Mouse (Mus musculus): ENCODE results near the gene Olfr73. TPM values are rescaled to one million over a fixed set of nuclear protein-coding genes. Genes with fewer than 3 reads are reported as not detected.
"Not testable (repeated sequence)": the region's sequence is repeated elsewhere in the genome, so short reads cannot be mapped to it uniquely, and the experiment has no call there.

The Olfr73 gene
- not detected in 2 replicates for total RNA-seq (2017)

- ATAC-seq (replicated peaks; ENCODE audit: low read depth, poor library complexity, severe bottlenecking), result no peak
Observed at GRCm38 (mm10) chr2:88037599-88037998, at the start of gene Olfr73. Gene Olfr73, minus strand, starts transcription at chr2:88037699.

DNA sequence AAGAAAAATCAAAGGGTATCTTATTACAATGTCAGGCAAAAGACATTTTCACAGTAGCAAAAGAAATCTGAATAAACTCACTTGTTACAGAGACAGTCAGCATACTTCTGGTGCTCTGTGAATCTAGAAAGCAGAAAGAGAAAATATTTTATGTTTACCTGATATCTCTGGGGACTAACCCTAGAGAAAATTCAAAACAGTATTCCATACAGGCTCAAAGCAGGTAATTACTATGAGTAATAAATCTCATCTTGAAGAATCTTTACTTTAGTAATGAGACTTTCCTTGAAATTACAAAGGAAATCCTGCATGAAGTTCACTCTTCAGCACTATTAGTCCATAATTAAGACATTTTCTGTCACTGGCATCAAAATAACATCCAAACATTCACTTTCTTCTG lies 34.2 kb upstream of the Olfr73 start, which contains the start of gene Olfr1163:
TSS of gene Olfr1163 (minus strand) at position 101 of the 400 bp plus-strand sequence.
- ATAC-seq (replicated peaks; ENCODE audit: low read depth, poor library complexity, severe bottlenecking), result no peak

DNA sequence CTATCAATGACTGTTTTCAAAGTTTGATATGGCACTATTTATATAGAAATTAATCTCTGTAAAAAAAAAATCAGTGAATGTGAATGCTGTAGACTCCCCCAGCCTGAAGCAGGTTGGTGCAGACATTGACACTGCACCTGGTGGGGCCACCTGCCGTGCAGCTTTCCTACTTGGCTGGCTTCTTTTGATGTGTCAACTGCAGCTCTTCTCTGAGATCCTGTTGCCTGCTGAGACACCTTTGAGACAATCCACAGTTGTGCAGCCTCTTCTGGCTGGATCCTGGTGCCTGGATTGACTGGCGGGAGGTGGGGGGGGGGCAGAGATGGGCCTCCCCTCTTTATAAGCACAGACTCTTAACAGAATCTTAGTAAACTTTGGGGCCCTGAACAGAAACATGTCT lies 26.1 kb upstream of the Olfr73 start:
- ATAC-seq (replicated peaks; ENCODE audit: low read depth, poor library complexity, severe bottlenecking), result no peak

- ATAC-seq (replicated peaks; ENCODE audit: low read depth, poor library complexity, severe bottlenecking), result no peak
Observed at GRCm38 (mm10) chr2:88051029-88051428, 13.5 kb upstream of the Olfr73 start, which contains the start of gene Olfr1162. Gene Olfr1162, minus strand, starts transcription at chr2:88051129.

DNA sequence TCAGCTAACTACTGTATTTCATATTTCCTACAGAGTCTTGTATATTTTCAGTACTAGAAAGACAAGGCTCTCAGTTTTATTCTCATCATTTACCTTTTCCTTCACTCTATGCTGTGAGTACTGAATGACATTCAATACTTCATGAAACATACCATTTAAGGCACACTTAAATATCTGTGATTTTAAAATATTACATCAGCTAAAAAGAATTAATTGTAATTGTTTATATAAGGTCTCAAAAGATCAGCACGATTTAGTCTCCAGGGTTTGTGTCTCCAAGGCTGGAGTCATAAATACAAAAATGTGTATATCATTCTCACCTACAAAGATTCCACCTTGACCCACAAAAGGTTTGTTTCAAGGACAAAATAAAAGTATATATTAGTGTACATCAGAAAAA lies 15.0 kb downstream of the Olfr73 start, which contains the start of gene Olfr1161:
TSS of gene Olfr1161 (plus strand) at position 301 of the 400 bp plus-strand sequence.
- not testable (repeated sequence) for ATAC-seq (replicated peaks; ENCODE audit: low read depth, poor library complexity, severe bottlenecking)

DNA sequence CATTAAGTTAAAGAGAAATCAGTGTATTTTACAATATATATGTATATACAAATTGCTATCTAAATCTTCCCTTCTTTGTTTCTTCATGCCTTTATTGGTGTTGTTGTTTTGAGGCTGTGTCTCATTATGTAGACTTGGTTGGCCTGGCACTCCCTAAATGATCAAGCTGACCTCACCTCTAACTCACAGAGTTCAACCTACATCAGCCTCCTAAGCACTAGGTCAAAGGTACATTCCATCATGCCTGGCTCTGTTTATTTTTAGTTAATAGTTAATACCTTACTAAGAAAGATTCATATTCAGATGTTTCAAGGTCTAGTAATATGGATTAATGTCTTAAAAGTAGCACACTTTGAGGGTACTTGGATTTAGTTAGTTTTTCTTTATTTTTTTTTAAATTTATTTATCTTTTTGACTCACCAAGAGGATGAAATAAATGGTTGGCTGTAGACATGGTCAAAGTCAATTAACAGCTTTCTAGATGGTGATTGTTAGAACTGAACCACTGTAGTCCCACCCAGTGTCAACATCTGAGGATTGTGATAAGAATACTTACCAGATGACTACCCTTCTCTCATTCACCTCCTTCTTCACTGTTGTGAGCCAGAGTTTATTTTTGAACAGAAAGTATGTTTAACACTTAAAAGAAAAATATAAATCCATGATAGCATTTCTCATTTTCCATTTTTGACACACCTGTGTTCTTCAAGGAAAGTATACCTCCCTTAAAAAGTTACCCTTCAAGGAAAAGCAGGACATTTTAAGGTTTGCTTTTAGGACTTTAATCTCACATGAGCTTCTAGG lies 29.8 kb downstream of the Olfr73 start, which contains the start of gene Olfr1160:
TSS of gene Olfr1160 (minus strand) at position 754 of the 804 bp plus-strand sequence.
- ATAC-seq (replicated peaks; ENCODE audit: low read depth, poor library complexity, severe bottlenecking), result no peak

GRCm38 (mm10) chr2:87989813-87990212 lies 47.7 kb downstream of the Olfr73 start, which contains the start of gene Olfr1158:
Gene Olfr1158, plus strand, starts transcription at chr2:87990113.
- no peak for ATAC-seq (replicated peaks; ENCODE audit: low read depth, poor library complexity, severe bottlenecking)

Other genes starting within 250 kb of the Olfr73 start
- not detected in 2 replicates for gene Olfr1143, start 237.1 kb downstream of the Olfr73 start, total RNA-seq (2017)
- not detected in 2 replicates for gene Olfr1145, start 227.9 kb downstream of the Olfr73 start, total RNA-seq (2017)
- gene Olfr1148, start 207.2 kb downstream of the Olfr73 start, total RNA-seq (2017), result not detected in 2 replicates
- not detected in 2 replicates for gene Olfr1150-ps1, start 193.7 kb downstream of the Olfr73 start, total RNA-seq (2017)
- not detected in 2 replicates for gene Olfr1151, start 181.8 kb downstream of the Olfr73 start, total RNA-seq (2017)
- gene Olfr1152, start 171.2 kb downstream of the Olfr73 start, total RNA-seq (2017), result not detected in 2 replicates
- not detected in 2 replicates for gene Olfr1153, start 142.7 kb downstream of the Olfr73 start, total RNA-seq (2017)
- gene Olfr1154, start 132.5 kb downstream of the Olfr73 start, total RNA-seq (2017), result not detected in 2 replicates
- not detected in 2 replicates for gene Olfr1155, start 92.6 kb downstream of the Olfr73 start, total RNA-seq (2017)
- gene Olfr1156, start 84.6 kb downstream of the Olfr73 start, total RNA-seq (2017), result not detected in 2 replicates
- gene Olfr1157, start 69.4 kb downstream of the Olfr73 start, total RNA-seq (2017), result not detected in 2 replicates
- not detected in 2 replicates for gene Olfr74, start 63.0 kb downstream of the Olfr73 start, total RNA-seq (2017)
- gene Olfr1158, start 47.6 kb downstream of the Olfr73 start, total RNA-seq (2017), result not detected in 2 replicates
- not detected in 2 replicates for gene Olfr1160, start 29.4 kb downstream of the Olfr73 start, total RNA-seq (2017)
- not detected in 2 replicates for gene Olfr1161, start 14.9 kb downstream of the Olfr73 start, total RNA-seq (2017)
- gene Olfr1162, start 13.4 kb upstream of the Olfr73 start, total RNA-seq (2017), result not detected in 2 replicates
- not detected in 2 replicates for gene Olfr1163, start 34.1 kb upstream of the Olfr73 start, total RNA-seq (2017)
- gene Olfr1164, start 56.3 kb upstream of the Olfr73 start, total RNA-seq (2017), result not detected in 2 replicates
- not detected in 2 replicates for gene Olfr1166, start 90.6 kb upstream of the Olfr73 start, total RNA-seq (2017)
- gene Olfr1167, start 117.5 kb upstream of the Olfr73 start, total RNA-seq (2017), result not detected in 2 replicates
- not detected in 2 replicates for gene Olfr1168, start 144.2 kb upstream of the Olfr73 start, total RNA-seq (2017)
- not detected in 2 replicates for gene Olfr1170, start 190.6 kb upstream of the Olfr73 start, total RNA-seq (2017)
- gene Olfr1173, start 242.2 kb upstream of the Olfr73 start, total RNA-seq (2017), result not detected in 2 replicates

Measured in common myeloid progenitor, adult 5-6 weeks (primary cell).